Mouse (Mus musculus) layer of hippocampus, adult 9-10 months (tissue): ENCODE measurements around the gene Klra8.
"Not testable (repeated sequence)": the region's sequence is repeated elsewhere in the genome, so short reads cannot be mapped to it uniquely, and the experiment has no call there.

ENCODE experiments used
- DNase-seq: peaks from one replicate; pipeline ENCODE4 v3.0.0; 2022; ENCODE audit warnings: low spot score

The Klra8 gene

GRCm38 (mm10) chr6:130129798-130130197, at the start of gene Klra8:
Gene Klra8, minus strand, starts transcription at chr6:130129898.
- not testable (repeated sequence) for DNase-seq

GRCm38 (mm10) chr6:130110485-130110884, 19.2 kb downstream of the Klra8 start:
- no peak for DNase-seq

GRCm38 (mm10) chr6:130102743-130103142, 27.0 kb downstream of the Klra8 start:
- not testable (repeated sequence) for DNase-seq

- DNase-seq: no peak
These were observed 37.3 kb downstream of the Klra8 start for GRCm38 (mm10) chr6:130092336-130092948.

GRCm38 (mm10) chr6:130067171-130067570, 62.5 kb downstream of the Klra8 start, which contains the start of gene Klra4:
Gene Klra4, minus strand, starts transcription at chr6:130067271.
- DNase-seq: not testable (repeated sequence)
